In genomic region chr2:47862446-47862845, GRCm38 (mm10) we compare ENCODE assay signal across 12 mouse cellular contexts.
"Had no signal": no experiment of that assay in that cellular context is flagged by ENCODE, and none has a peak within 500 bp of the region (broad histone marks: within the 10 kb centered on the region; RNA-seq: fewer than 3 reads in every experiment).

No protein-coding gene starts in this region.

- DNase-seq: lung, adult 18-20 months; lung, embryonic 14.5 days; lung, postnatal 10 days; lung, postnatal 4 days; midbrain, embryonic 14.5 days; retina, postnatal 1 day; right cerebral cortex, adult 18-20 months; right cerebral cortex, postnatal 25 days; right cerebral cortex, postnatal 4 days; thymus, adult 2 months; thymus, postnatal 25 days; thymus, postnatal 4 days had no signal
